In the genomic region with DNA sequence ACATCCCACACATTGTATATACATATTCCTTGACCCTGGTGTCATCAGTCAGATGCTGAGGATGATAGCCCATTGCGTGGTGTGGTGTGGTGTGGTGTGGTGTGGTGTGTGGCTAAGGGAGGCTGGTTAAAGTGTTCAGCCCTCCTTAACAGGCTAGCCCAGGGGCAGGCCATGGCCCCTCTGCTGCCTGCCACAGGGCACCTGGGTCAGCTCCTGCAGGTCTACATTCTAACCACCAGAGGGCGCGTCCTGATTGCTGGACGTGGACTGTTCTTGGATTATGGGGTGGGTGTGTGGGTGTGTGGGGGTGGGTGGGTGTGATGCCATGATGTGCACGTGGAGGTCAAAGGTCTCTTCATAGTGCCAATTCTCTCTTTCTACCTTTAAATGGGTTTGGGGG, we compare ENCODE assay signal across 8 mouse cellular contexts. TPM values are rescaled to one million over a fixed set of nuclear protein-coding genes. Genes with fewer than 3 reads are reported as not detected.
A peak's percentile ranks its signal among the peaks of the same experiment; 100 is the strongest.
DNase-seq lines count a peak whose midpoint lies in the region; ATAC-seq and TF ChIP-seq lines count a peak whose summit lies in the region.

No protein-coding gene starts in this region.

- no peaks in the 10 kb centered on the region for H3K27me3 ChIP-seq in testis, adult 2 months (ENCODE audit: control insufficient read depth, insufficient read depth, low read length)
- no peaks in the 10 kb centered on the region for H3K27me3 ChIP-seq in embryonic facial prominence, embryonic 14.5 days (replicated peaks; ENCODE audit: control insufficient read depth, insufficient read depth, low read length)
- no peaks in the 10 kb centered on the region for H3K27me3 ChIP-seq in midbrain, embryonic 14.5 days (ENCODE audit: control insufficient read depth, insufficient read depth, low read length)

- no peak overlapping the region for H3K4me3 ChIP-seq in testis, adult 2 months (ENCODE audit: control insufficient read depth, low read depth, low read length)
- no peak overlapping the region for H3K4me3 ChIP-seq in embryonic facial prominence, embryonic 14.5 days (ENCODE audit: low read depth, low read length)
- no peak overlapping the region for H3K4me3 ChIP-seq in midbrain, embryonic 14.5 days (replicated peaks; ENCODE audit: low read depth, low read length)

- H3K9me3 ChIP-seq in embryonic facial prominence, embryonic 14.5 days (ENCODE audit: control insufficient read depth, low read length), result no peaks in the 10 kb centered on the region
- no peaks in the 10 kb centered on the region for H3K9me3 ChIP-seq in midbrain, embryonic 14.5 days (ENCODE audit: control insufficient read depth, low read length)

- intact Hi-C loops in left cerebral cortex, postnatal 14 days (cut with DNase I), result no loop called here

- DNase-seq in cerebellum, adult 11 months, result no peak
- no peak for DNase-seq in testis, postnatal 14 days (ENCODE audit: low spot score)
- DNase-seq in embryonic facial prominence, embryonic 14.5 days (ENCODE audit: low spot score), result no peak
- peak; percentile 67 for DNase-seq in kidney, postnatal 10 days
- DNase-seq in midbrain, embryonic 14.5 days, result peak; percentile 75
- no peak for DNase-seq in left cerebral cortex, postnatal 14 days (ENCODE audit: low spot score in 2 of 2)

- H3K9ac ChIP-seq in embryonic facial prominence, embryonic 14.5 days (ENCODE audit: low read depth, low read length), result no peak overlapping the region
- H3K9ac ChIP-seq in midbrain, embryonic 14.5 days (replicated peaks; ENCODE audit: low read length), result no peak overlapping the region

- no peak overlapping the region for H3K27ac ChIP-seq in testis, adult 2 months (ENCODE audit: control insufficient read depth, insufficient read depth, low read depth, low read length)
- no peak overlapping the region for H3K27ac ChIP-seq in embryonic facial prominence, embryonic 14.5 days (replicated peaks; ENCODE audit: low read depth, low read length)
- H3K27ac ChIP-seq in midbrain, embryonic 14.5 days (replicated peaks; ENCODE audit: low read depth, low read length), result no peak overlapping the region

- no peaks in the 10 kb centered on the region for H3K36me3 ChIP-seq in testis, adult 2 months (ENCODE audit: control insufficient read depth, insufficient read depth, low read length)
- H3K36me3 ChIP-seq in embryonic facial prominence, embryonic 14.5 days (ENCODE audit: control insufficient read depth, insufficient read depth, low read length), result no peaks in the 10 kb centered on the region
- H3K36me3 ChIP-seq in midbrain, embryonic 14.5 days (ENCODE audit: control insufficient read depth, insufficient read depth, low read length), result no peaks in the 10 kb centered on the region

- TF ChIP-seq POLR2A in testis, adult 2 months (IDR thresholded peaks at IDR 0.05; ENCODE audit: control insufficient read depth, low read depth, low read length), result no peak

- WGBS in embryonic facial prominence, embryonic 14.5 days, result 14% methylated on average over 5 of the region's 5 CpGs
- WGBS in midbrain, embryonic 14.5 days, result 8% methylated on average over 5 of the region's 5 CpGs

- H3K4me2 ChIP-seq in embryonic facial prominence, embryonic 14.5 days (ENCODE audit: low read depth, low read length), result no peak overlapping the region
- H3K4me2 ChIP-seq in midbrain, embryonic 14.5 days (ENCODE audit: low read length), result no peak overlapping the region

- peak; percentile 79; the same call in 1 of the 2 replicates for TF ChIP-seq CTCF in testis, adult 2 months (IDR thresholded peaks at IDR 0.05; ENCODE audit: control insufficient read depth, insufficient read depth, insufficient replicate concordance, low read depth, low read length)

- no peaks in the 10 kb centered on the region for H3K4me1 ChIP-seq in testis, adult 2 months (ENCODE audit: control insufficient read depth, insufficient read depth, low read length)
- H3K4me1 ChIP-seq in embryonic facial prominence, embryonic 14.5 days (ENCODE audit: control insufficient read depth, insufficient read depth, low read length), result 0 out of 2 replicates have a peak, but pooled peaks cover 2% of the 10 kb centered on the region
- no peaks in the 10 kb centered on the region; the same call in 1 of the 2 replicates for H3K4me1 ChIP-seq in midbrain, embryonic 14.5 days (ENCODE audit: control insufficient read depth, insufficient read depth, low read length)

- ATAC-seq in cerebellum, adult (ENCODE audit: insufficient number of reproducible peaks, low FRiP score, low TSS enrichment), result 0 out of 2 replicates have a peak, but pooled peaks have one; percentile 32
- ATAC-seq in embryonic facial prominence, embryonic 14.5 days (ENCODE audit: low read depth), result 0 out of 2 replicates have a peak, but pooled peaks have one; percentile 41
- ATAC-seq in midbrain, embryonic 14.5 days (ENCODE audit: low FRiP score, low TSS enrichment), result no peak

RNA-seq across cellular contexts. Expression of gene Sgk2, which starts 18.8 kb away (rescaled TPM):
- 0.26 and 0.58 TPM in 2 replicates for polyA plus RNA-seq in testis, adult 2 months (2012; rRNA removed)
- not detected in 2 replicates for polyA plus RNA-seq in embryonic facial prominence, embryonic 14.5 days (2014; fragmentation: Nextera tagmentation; extraction: Ambion mirVana)
- 0.12 TPM in 1 of 2 replicates, not detected in the other for polyA plus RNA-seq in midbrain, embryonic 14.5 days (2014; fragmentation: Nextera tagmentation; extraction: Ambion mirVana)
- 1 to 10 TPM in 1 of 2 experiments, under 1 TPM in 1; 0.55 to 1.1 TPM for total RNA-seq in left cerebral cortex, postnatal 14 days (2021)

RNA-seq across cellular contexts. Expression of gene L3mbtl1, which starts 25.1 kb away (rescaled TPM):
- polyA plus RNA-seq in testis, adult 2 months (2012; rRNA removed), result 3.1 and 4.1 TPM in 2 replicates
- polyA plus RNA-seq in embryonic facial prominence, embryonic 14.5 days (2014; fragmentation: Nextera tagmentation; extraction: Ambion mirVana), result 0.25 and 0.54 TPM in 2 replicates
- 1.6 and 3.0 TPM in 2 replicates for polyA plus RNA-seq in midbrain, embryonic 14.5 days (2014; fragmentation: Nextera tagmentation; extraction: Ambion mirVana)
- total RNA-seq in left cerebral cortex, postnatal 14 days (2021), result 10 to 100 TPM; 24.1 to 24.9 TPM

RNA-seq across cellular contexts. Expression of gene Srsf6, which starts 37.0 kb away (rescaled TPM):
- polyA plus RNA-seq in testis, adult 2 months (2012; rRNA removed), result 65.4 and 73.5 TPM in 2 replicates
- polyA plus RNA-seq in embryonic facial prominence, embryonic 14.5 days (2014; fragmentation: Nextera tagmentation; extraction: Ambion mirVana), result 173 and 201 TPM in 2 replicates
- polyA plus RNA-seq in midbrain, embryonic 14.5 days (2014; fragmentation: Nextera tagmentation; extraction: Ambion mirVana), result 144 and 175 TPM in 2 replicates
- total RNA-seq in left cerebral cortex, postnatal 14 days (2021), result 100 to 1,000 TPM; 112 to 115 TPM

RNA-seq across cellular contexts. Expression of gene Ift52, which starts 48.8 kb away (rescaled TPM):
- polyA plus RNA-seq in testis, adult 2 months (2012; rRNA removed), result 37.4 and 41.0 TPM in 2 replicates
- 40.6 and 48.6 TPM in 2 replicates for polyA plus RNA-seq in embryonic facial prominence, embryonic 14.5 days (2014; fragmentation: Nextera tagmentation; extraction: Ambion mirVana)
- polyA plus RNA-seq in midbrain, embryonic 14.5 days (2014; fragmentation: Nextera tagmentation; extraction: Ambion mirVana), result 34.0 and 50.2 TPM in 2 replicates
- total RNA-seq in left cerebral cortex, postnatal 14 days (2021), result 10 to 100 TPM; 29.8 to 30.6 TPM

Comparison
In these comparisons a context has a peak if more than half of its experiments do, and no peak if none do; other contexts are left out.
1. DNase-seq: peak in kidney, postnatal 10 days (single experiment) and midbrain, embryonic 14.5 days (single experiment); none in cerebellum, adult 11 months (single experiment), testis, postnatal 14 days (single experiment), embryonic facial prominence, embryonic 14.5 days (single experiment) and left cerebral cortex, postnatal 14 days (0 of 2).